Mouse (Mus musculus) lung, embryonic 16.5 days (tissue): ENCODE measurements at regions not wholly inside any gene's neighbourhood (a gene's known extent, or its start where the extent isn't known, plus 50 kb on each side); places are given as distances from the start of the nearest gene placed in this dataset.
A peak's percentile ranks its signal among the peaks of the same experiment; 100 is the strongest.

Experiments
- ATAC-seq: fragments of 200-750 bp; cut with Nextera tagmentation; 2 replicates; pipeline ENCODE4 v1.8.0; 2017; ENCODE audit warnings: low read depth, mild to moderate bottlenecking, moderate library complexity
- H3K27ac ChIP-seq: fragments of 300-500 bp; sonication (generic); 2 replicates; pipeline ENCODE4 v1.5.1; 2014; ENCODE audit warnings: mild to moderate bottlenecking, control low read depth, low read length
- H3K27me3 ChIP-seq: fragments of 300-500 bp; sonication (generic); 2 replicates; pipeline ENCODE4 v1.6.1; 2014; ENCODE audit warnings: low read depth, low read length, mixed read lengths; ENCODE audit not compliant: control insufficient read depth, insufficient read depth
- H3K36me3 ChIP-seq: fragments of 300-500 bp; sonication (generic); 2 replicates; pipeline ENCODE4 v1.6.1; 2014; ENCODE audit warnings: low read length; ENCODE audit not compliant: control insufficient read depth, insufficient read depth
- H3K4me1 ChIP-seq: fragments of 300-500 bp; sonication (generic); replicated peaks from 2 replicates; pipeline ENCODE4 v1.6.1; 2014; ENCODE audit warnings: low read length, mixed read lengths; ENCODE audit not compliant: control insufficient read depth, insufficient read depth
- H3K4me2 ChIP-seq: fragments of 300-500 bp; sonication (generic); 2 replicates; pipeline ENCODE4 v1.6.1; 2014; ENCODE audit warnings: low read depth, low read length, control low read depth
- H3K4me3 ChIP-seq: fragments of 300-500 bp; sonication (generic); 2 replicates; pipeline ENCODE4 v1.5.1; 2014; ENCODE audit warnings: mild to moderate bottlenecking, low read length, control low read depth
- H3K9ac ChIP-seq: fragments of 300-500 bp; sonication (generic); 2 replicates; pipeline ENCODE4 v1.6.1; 2014; ENCODE audit warnings: low read length, control low read depth
- H3K9me3 ChIP-seq: fragments of 300-500 bp; sonication (generic); 2 replicates; pipeline ENCODE4 v1.6.1; 2016; ENCODE audit warnings: low read length; ENCODE audit not compliant: control insufficient read depth
- WGBS: fragments of 180-500 bp; shearing (Covaris S2); extraction: QIAGEN DNeasy Blood & Tissue Kit; methylation state at CpG from one replicate; pipeline ENCODE4 v1.1.7; 2014; 5-methylcytosine and 5-hydroxymethylcytosine counted together

- peak overlapping the region; percentile 98 for H3K27ac ChIP-seq
- no peak overlapping the region for H3K4me2 ChIP-seq
- H3K4me1 ChIP-seq: peaks cover 42% of the 10 kb centered on the region
- H3K36me3 ChIP-seq: no peaks in the 10 kb centered on the region
- H3K9ac ChIP-seq: peak overlapping the region; percentile 61; the same call in 1 of the 2 replicates
- no peaks in the 10 kb centered on the region for H3K9me3 ChIP-seq
- H3K27me3 ChIP-seq: no peaks in the 10 kb centered on the region
- ATAC-seq: no peak
- H3K4me3 ChIP-seq: no peak overlapping the region
- WGBS: 46% methylated on average over 5 of the region's 5 CpGs
These were observed 115.5 kb upstream of the Parp11 start for GRCm38 (mm10) chr6:127331091-127331490.

GRCm38 (mm10) chr6:127334256-127334655, 112.4 kb upstream of the Parp11 start:
- ATAC-seq: no peak
- H3K4me3 ChIP-seq: no peak overlapping the region
- no peaks in the 10 kb centered on the region for H3K9me3 ChIP-seq
- peaks cover 55% of the 10 kb centered on the region for H3K4me1 ChIP-seq
- H3K9ac ChIP-seq: no peak overlapping the region
- H3K27ac ChIP-seq: peak overlapping the region; percentile 63; the same call in 1 of the 2 replicates
- H3K36me3 ChIP-seq: no peaks in the 10 kb centered on the region
- 48% methylated on average over 6 of the region's 6 CpGs for WGBS
- H3K4me2 ChIP-seq: no peak overlapping the region
- H3K27me3 ChIP-seq: no peaks in the 10 kb centered on the region

GRCm38 (mm10) chr6:127335462-127335886, 111.2 kb upstream of the Parp11 start:
- ATAC-seq: 0 out of 2 replicates have a peak, but pooled peaks have one; percentile 18
- H3K9ac ChIP-seq: no peak overlapping the region
- no peaks in the 10 kb centered on the region for H3K9me3 ChIP-seq
- no peaks in the 10 kb centered on the region for H3K36me3 ChIP-seq
- peaks cover 48% of the 10 kb centered on the region for H3K4me1 ChIP-seq
- H3K4me3 ChIP-seq: no peak overlapping the region
- no peaks in the 10 kb centered on the region for H3K27me3 ChIP-seq
- no peak overlapping the region for H3K27ac ChIP-seq
- WGBS: 55% methylated on average over 7 of the region's 7 CpGs
- H3K4me2 ChIP-seq: no peak overlapping the region

GRCm38 (mm10) chr6:127335996-127336660, 110.5 kb upstream of the Parp11 start:
- Histone ChIP-seq H3K9me3 (no peaks in the 10 kb centered on the region), H3K4me2 (no peak overlapping the region)

GRCm38 (mm10) chr6:127336681-127337397, 109.8 kb upstream of the Parp11 start:
- Histone ChIP-seq H3K36me3 (no peaks in the 10 kb centered on the region), H3K4me1 (peaks cover 37% of the 10 kb centered on the region), H3K4me2 (no peak overlapping the region), H3K27me3 (no peaks in the 10 kb centered on the region), H3K9ac (no peak overlapping the region), H3K4me3 (no peak overlapping the region), H3K9me3 (no peaks in the 10 kb centered on the region), H3K27ac (no peak overlapping the region)
- 0 out of 2 replicates have a peak, but pooled peaks have one; percentile 30 for ATAC-seq
- WGBS: 36% methylated on average over 15 of the region's 15 CpGs

More at GRCm38 (mm10) chr6:127335996-127336660, 110.5 kb upstream of the Parp11 start:
- no peak overlapping the region for H3K4me3 ChIP-seq
- H3K9ac ChIP-seq: no peak overlapping the region
- 55% methylated on average over 12 of the region's 12 CpGs for WGBS
- H3K36me3 ChIP-seq: no peaks in the 10 kb centered on the region
- no peaks in the 10 kb centered on the region for H3K27me3 ChIP-seq
- no peak for ATAC-seq
- no peak overlapping the region for H3K27ac ChIP-seq
- H3K4me1 ChIP-seq: peaks cover 41% of the 10 kb centered on the region

GRCm38 (mm10) chr6:127337398-127337871, 109.2 kb upstream of the Parp11 start:
- no peak overlapping the region for H3K9ac ChIP-seq
- H3K36me3 ChIP-seq: no peaks in the 10 kb centered on the region
- H3K27me3 ChIP-seq: no peaks in the 10 kb centered on the region
- no peak overlapping the region for H3K27ac ChIP-seq
- no peak overlapping the region for H3K4me3 ChIP-seq
- WGBS: 39% methylated on average over 15 of the region's 15 CpGs
- H3K4me2 ChIP-seq: no peak overlapping the region
- ATAC-seq: no peak
- H3K4me1 ChIP-seq: peaks cover 37% of the 10 kb centered on the region
- no peaks in the 10 kb centered on the region for H3K9me3 ChIP-seq

GRCm38 (mm10) chr6:127338412-127338811, 108.2 kb upstream of the Parp11 start:
- no peak overlapping the region for H3K9ac ChIP-seq
- H3K9me3 ChIP-seq: no peaks in the 10 kb centered on the region
- no peaks in the 10 kb centered on the region for H3K27me3 ChIP-seq
- H3K4me3 ChIP-seq: no peak overlapping the region
- no peak overlapping the region for H3K27ac ChIP-seq
- H3K4me1 ChIP-seq: peaks cover 37% of the 10 kb centered on the region
- no peaks in the 10 kb centered on the region for H3K36me3 ChIP-seq
- no peak for ATAC-seq
- WGBS: 9% methylated on average over 6 of the region's 6 CpGs
- no peak overlapping the region for H3K4me2 ChIP-seq

GRCm38 (mm10) chr6:127341604-127342003, 105.0 kb upstream of the Parp11 start:
- H3K4me2 ChIP-seq: no peak overlapping the region
- H3K9me3 ChIP-seq: no peaks in the 10 kb centered on the region
- no peak overlapping the region for H3K4me3 ChIP-seq
- H3K27me3 ChIP-seq: no peaks in the 10 kb centered on the region
- peaks cover 20% of the 10 kb centered on the region for H3K4me1 ChIP-seq
- H3K36me3 ChIP-seq: no peaks in the 10 kb centered on the region
- no peak for ATAC-seq
- no peak overlapping the region for H3K27ac ChIP-seq
- H3K9ac ChIP-seq: no peak overlapping the region
- 82% methylated on average over 3 of the region's 3 CpGs for WGBS

GRCm38 (mm10) chr6:127348770-127349409, 97.8 kb upstream of the Parp11 start:
- H3K9me3 ChIP-seq: no peaks in the 10 kb centered on the region
- no peaks in the 10 kb centered on the region for H3K27me3 ChIP-seq
- H3K4me1 ChIP-seq: peaks cover 18% of the 10 kb centered on the region
- H3K36me3 ChIP-seq: no peaks in the 10 kb centered on the region
- no peak overlapping the region for H3K4me2 ChIP-seq
- peak overlapping the region; percentile 28 for H3K27ac ChIP-seq
- no peak overlapping the region for H3K9ac ChIP-seq
- 63% methylated on average over 9 of the region's 9 CpGs for WGBS
- ATAC-seq: peak; percentile 54; the same call in 1 of the 2 replicates
- no peak overlapping the region for H3K4me3 ChIP-seq
